Mouse (Mus musculus) skeletal muscle tissue, adult 2 months (tissue): ENCODE data around the gene Ppargc1a.

Source experiments
- DNase-seq: peaks from one replicate; pipeline ENCODE4 v3.0.0-alpha.2; 2012; ENCODE audit warnings: low read depth, low spot score

Ppargc1a gene

GRCm38 (mm10) chr5:51415456-51415855 lies 152.1 kb downstream of the Ppargc1a start:
- no peak for DNase-seq

- no peak for DNase-seq
Measured at GRCm38 (mm10) chr5:51412303-51413117, 155.0 kb downstream of the Ppargc1a start.

- no peak for DNase-seq
Measured at GRCm38 (mm10) chr5:51410006-51410405, 157.5 kb downstream of the Ppargc1a start.

GRCm38 (mm10) chr5:51406406-51406805 lies 161.1 kb downstream of the Ppargc1a start:
- no peak for DNase-seq
